Mouse (Mus musculus): ENCODE measurements around the gene Hist1h4f.
"Not testable (repeated sequence)": the region's sequence is repeated elsewhere in the genome, so short reads cannot be mapped to it uniquely, and the experiment has no call there.

Gene Hist1h4f

DNA sequence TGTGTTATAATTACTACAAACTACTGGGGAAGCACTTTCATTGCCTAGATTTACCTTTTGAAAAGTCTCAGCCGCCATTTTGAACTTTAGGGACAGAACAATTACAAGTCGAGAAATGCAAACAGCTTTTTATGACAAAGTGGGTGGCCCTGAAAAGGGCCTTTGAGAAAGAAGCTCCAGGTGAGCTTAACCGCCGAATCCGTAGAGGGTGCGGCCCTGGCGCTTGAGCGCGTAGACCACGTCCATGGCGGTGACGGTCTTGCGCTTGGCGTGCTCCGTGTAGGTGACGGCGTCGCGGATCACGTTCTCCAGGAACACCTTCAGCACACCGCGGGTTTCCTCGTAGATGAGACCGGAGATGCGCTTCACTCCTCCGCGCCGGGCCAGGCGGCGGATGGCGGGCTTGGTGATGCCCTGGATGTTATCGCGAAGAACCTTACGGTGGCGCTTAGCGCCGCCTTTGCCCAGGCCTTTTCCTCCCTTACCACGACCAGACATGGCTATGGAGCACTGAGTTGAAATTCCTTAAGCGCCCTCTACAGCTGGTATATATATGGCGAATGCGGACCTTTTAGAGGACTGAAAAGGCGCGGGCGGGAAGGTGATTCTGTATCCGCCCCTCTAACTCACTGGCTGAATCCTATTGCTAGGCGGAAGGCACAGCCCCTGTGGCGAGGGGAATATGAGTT lies at the start of gene Hist1h4f:
Gene Hist1h4f, minus strand, starts transcription at position 503 of the 689 bp plus-strand sequence.
- peak; percentile 87 for DNase-seq (ENCODE audit: low read depth, low spot score)

DNA sequence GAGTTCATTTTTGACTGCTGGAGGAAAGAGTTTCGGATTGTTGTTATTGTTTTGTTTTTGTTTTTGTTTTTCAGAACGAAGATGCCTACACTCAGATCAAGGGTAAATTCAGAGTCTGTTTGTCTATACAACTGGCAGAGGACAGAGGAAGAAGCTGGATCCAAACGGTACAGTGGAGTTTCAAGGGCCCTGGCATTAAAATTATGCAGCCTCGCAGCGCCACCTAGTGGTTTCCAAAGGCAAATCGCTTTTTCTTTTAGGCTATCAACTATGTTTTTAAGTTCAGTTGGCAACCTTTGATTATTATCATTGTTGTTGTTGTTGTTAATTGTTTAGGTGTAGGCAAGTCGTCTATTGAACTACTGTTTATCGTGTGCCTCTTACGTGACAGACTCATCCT lies 46.5 kb upstream of the Hist1h4f start:
- peak; percentile 90 for DNase-seq (ENCODE audit: low read depth, low spot score)

DNA sequence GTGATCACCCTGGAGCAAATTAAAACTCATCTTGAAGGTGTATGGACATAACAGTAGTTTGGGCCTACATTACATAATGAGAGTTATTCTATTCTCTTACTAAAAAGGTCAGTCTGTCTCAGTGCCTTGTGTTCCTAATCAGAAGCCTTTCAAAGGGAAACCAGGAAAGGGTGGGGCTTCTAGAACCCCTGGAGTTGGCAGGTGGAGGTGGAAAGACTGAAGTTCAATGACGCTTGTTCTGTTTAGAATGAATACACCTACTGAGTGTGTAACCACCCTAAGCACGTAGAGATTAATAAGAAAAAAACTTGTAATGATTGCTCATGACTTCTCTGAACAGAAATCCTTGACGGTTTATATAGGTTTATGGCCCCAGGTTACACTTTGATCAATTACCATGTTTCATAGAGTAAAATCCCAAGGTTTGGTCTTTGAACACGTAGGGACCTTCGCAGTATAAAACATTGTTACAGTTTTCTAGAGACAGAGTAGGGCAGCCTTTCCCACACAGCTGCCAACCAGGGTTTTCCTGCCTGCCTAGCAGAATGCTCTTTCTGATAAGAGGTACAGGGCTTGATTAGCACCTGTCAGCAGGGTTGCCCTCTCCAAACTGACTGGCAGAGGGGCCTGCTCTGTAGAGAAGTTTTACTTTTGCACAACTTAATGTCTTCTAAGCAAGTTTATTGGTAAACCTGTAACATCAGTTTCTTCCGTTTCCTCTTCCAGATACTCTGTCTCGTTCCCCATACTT lies 44.3 kb upstream of the Hist1h4f start:
- no peak for DNase-seq (ENCODE audit: low read depth, low spot score)

DNA sequence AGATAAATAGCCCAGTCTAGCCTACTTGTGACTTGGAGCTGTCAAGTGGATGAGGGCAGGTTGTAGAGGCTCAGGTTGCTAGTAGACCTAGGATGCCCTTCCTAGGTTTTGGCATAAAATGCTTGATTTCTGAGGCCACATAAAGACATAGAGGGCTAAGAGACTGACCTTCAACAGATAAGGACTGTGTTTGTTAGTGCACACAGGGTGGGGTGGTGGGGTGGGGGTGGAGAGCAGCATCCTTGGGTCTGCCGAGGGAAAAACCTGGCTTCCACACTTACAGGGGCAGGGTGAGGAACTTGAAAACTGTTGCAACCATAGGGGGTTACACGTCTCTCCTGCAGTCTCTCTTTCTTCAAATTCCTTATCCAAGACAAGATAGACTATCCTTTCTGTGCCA lies 43.7 kb upstream of the Hist1h4f start:
- no peak for DNase-seq (ENCODE audit: low read depth, low spot score)

DNA sequence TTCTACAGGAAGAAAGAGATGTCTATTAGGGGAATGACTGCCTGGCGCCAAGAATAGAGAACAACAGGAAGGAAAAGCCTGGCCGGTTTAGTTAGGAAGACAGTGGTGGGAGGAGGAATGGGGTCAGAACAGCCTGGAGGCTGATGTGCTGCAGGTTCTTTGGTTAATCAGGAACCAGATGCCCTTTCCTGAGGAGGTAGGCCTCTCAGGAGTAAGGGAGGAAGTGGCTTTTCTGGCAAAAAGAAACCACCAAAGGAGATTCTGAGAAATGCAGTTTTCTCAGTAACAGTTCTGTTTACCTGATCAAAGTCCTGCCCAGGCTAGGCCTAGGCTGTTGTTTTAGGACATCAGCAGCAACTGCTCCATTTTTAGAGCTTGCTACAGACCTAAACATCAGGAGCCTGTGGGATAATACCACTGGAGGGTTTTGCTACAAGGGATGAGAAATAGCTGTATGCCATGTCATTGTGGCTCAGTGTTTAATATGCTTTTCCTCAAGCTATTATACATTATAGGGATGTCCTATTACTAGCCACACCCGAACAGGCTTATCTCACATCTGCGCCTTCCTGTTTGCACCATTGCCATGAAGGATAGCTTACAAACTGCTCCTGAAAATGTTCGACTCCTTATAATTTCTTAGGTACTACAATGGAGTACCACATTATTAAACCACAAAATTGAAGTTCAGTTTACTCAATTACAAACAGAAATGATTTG lies 41.8 kb upstream of the Hist1h4f start:
- no peak for DNase-seq (ENCODE audit: low read depth, low spot score)

DNA sequence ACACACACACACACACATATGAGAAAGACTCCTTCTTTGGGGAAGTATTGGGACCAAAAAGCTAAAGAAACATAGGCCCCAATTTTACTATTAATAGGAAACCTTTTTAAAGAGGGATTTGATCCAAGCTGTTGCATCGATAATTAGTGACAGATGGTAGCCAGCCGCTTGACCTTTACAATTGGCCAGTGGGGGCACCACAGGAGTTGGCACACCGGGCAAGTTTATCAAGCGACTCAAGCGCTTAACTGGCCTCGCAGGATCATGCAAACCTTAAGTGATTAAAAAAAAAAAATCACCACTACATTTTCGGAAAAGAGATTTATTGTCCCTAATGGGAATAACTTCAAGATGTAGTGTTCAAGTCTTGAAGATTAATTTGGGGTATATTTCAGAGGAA lies 41.2 kb upstream of the Hist1h4f start:
- no peak for DNase-seq (ENCODE audit: low read depth, low spot score)

DNA sequence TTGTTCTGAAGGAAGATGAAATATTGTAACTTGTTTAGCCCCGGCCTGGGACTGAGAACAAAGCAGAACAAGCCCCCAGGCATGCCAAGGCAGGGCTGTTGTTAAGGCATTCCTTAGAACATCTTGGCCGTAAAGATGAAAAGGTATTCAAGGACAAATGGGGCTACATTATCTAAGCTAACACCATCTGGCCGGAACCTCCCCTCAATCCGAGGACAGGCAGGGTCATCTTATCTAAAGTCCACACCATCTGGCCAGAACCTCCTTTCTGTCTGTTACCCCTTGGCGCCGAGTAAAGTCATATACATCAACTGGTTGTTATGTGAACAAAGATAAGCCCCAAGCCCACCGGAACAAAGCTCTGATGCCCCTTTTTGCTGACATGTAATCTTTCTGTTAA lies 40.4 kb upstream of the Hist1h4f start:
- not testable (repeated sequence) for DNase-seq (ENCODE audit: low read depth, low spot score)

DNA sequence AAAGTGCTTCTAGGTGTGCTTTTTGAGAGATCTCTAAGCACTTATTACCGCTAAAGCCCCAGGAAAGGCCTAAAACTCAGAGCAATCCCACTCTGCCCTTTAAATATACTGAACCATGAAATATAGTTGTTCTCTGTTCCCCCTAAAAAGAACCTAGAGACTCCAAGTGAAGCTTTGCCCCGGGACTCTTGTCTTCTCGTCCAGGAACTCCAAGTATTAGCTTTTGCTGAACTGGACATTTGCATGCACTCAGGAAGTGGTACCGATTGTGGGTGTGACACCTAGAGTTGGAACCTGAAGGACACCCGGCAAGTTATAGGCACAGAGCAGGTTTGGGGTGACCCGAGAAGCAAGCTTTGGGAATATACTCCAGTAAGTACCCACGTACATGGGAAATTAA lies 39.8 kb upstream of the Hist1h4f start:
- no peak for DNase-seq (ENCODE audit: low read depth, low spot score)

DNA sequence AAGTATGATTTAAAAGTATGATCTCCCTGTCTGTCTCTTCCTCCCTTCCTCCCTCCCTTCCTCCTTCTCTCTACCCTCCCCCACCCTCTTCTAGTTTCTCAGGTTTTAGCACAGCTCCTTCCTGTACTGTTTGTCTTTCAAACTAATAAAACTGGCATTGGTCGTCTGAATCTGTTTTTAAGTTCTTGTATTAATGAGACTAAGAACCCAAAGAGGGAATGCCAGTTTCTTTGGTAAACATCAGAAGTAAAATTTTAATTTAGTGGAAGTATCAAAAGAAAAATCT lies 35.4 kb upstream of the Hist1h4f start:
- DNase-seq (ENCODE audit: low read depth, low spot score) = no peak

DNA sequence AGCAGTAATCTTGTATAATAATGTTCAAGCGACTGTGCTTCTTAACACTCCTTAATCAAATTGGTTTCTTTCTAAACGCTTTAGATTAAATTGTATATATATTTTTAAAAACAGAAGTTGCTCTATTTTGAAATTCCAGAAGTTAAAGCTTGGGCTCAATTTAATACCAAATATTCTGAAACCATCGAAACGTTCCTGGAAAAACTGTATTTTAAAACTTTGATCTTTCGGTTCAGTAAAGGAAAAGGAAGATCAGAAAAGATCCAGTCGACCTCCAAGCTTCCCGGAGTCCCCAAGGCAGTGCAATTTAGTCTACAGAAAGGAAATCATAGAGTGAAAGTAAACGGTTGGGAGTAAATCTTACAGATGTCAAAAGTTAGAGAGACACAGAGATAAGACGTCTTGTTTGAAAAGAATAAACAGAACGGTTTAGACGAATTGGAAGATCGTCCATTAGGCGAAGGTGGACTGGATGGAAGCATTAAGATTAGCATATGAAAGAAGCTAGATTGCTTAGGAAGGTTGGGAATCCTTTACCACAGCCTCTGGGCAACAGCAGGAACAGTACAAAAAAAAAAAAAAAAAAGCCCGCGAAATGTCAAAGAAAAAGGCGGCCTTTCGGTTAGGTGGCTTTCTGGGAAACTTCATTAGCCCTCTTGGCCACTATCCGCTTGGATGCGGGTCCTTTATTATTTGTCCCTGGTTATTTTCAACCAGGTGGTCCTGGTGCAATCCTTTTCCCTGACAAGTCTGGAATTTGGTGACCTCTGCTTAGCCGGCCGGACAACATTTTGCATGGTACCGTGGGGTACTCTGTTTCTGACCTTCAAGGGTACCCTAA lies 34.9 kb upstream of the Hist1h4f start:
- no peak for DNase-seq (ENCODE audit: low read depth, low spot score)

DNA sequence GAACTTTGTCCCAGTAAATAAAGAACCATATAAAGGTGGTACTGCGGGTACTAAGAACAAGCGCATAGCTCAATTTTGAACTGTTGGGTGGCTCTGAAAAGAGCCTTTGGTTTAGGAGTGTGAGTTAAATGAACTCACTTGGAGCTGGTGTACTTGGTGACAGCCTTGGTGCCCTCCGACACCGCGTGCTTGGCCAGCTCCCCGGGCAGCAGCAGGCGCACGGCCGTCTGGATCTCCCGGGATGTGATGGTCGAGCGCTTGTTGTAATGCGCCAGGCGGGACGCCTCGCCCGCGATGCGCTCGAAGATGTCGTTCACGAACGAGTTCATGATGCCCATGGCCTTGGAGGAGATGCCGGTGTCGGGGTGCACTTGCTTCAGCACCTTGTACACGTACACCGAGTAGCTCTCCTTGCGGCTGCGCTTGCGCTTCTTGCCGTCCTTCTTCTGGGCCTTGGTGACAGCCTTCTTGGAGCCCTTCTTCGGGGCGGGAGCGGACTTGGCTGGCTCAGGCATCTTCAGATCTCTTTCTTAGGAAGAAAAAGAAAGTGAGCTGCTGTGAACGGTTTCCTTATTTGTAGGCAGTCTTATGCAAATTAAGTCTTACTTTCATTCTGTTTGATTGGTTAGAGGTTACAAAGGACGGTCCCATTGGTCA lies 34.1 kb upstream of the Hist1h4f start:
- peak; percentile 88 for DNase-seq (ENCODE audit: low read depth, low spot score)

DNA sequence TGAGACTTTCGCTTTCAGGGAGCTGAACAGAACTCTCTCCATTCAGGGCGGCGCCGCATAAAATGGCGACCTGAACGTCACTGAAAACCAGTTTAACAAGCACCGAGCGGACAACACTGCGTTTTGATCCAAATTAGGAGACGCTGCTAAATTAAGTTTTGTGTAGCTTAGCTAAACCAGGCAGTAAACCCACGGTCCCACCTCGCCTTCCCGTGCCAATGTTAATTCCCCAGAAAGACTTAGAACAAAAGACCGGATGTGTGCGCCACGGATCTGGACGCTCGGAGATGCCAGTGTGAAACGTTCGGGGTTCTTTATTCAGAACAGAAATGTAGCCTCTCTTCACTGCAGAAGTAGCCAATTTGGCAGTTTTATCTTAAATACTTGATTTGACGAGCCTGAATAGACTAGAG lies 33.6 kb upstream of the Hist1h4f start:
- DNase-seq (ENCODE audit: low read depth, low spot score) = peak; percentile 84

DNA sequence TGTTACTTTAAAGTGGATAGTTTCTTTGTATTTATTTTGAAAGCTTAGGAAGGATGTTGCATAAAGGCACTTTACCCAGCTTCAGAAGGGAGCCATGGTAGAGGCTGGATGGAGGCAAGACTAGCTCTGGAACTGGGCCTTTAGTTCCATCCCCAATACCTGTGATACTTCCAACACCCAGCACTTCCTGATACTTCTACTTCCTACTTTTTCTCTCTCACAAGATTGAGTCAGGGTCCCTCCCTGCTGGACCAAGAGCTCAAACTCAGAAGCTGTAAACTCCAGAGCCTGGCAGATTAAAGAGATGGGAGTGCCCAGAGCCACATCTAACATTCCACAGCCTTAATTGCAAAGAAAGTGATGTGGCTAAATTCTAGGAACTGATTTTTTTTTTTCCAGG lies 32.9 kb upstream of the Hist1h4f start:
- no peak for DNase-seq (ENCODE audit: low read depth, low spot score)

DNA sequence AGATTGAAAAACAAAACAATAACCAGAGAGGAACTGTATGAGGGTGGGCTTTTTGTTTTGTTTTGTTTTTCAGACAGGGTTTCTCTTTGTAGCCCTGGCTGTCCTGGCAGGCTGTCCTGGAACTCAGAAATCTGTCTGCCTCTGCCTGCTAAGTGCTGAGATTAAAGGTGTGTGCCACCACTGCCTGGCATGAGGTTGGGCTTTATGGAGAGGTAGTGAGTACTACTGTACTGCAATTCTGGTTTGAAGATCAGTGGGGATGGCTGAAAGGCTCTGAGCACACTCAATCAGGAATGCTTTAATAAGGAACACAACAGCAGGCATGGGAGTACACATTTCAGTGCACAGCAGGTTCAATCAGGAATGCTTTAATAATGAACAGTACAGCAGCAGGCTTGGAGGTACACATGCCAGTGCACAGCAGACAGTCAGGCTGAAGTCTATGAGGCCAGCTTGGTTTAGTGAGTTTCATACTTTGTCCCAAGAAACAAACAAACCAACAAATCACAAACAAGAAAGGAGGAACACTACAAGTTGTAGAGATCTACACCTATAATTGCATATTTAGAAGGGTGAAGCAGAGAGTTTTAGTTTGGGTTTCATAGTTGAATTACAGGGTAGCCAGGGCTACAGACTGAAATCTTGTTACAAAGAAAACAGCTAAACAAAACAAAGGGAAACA lies 32.1 kb upstream of the Hist1h4f start:
- DNase-seq (ENCODE audit: low read depth, low spot score) = no peak

DNA sequence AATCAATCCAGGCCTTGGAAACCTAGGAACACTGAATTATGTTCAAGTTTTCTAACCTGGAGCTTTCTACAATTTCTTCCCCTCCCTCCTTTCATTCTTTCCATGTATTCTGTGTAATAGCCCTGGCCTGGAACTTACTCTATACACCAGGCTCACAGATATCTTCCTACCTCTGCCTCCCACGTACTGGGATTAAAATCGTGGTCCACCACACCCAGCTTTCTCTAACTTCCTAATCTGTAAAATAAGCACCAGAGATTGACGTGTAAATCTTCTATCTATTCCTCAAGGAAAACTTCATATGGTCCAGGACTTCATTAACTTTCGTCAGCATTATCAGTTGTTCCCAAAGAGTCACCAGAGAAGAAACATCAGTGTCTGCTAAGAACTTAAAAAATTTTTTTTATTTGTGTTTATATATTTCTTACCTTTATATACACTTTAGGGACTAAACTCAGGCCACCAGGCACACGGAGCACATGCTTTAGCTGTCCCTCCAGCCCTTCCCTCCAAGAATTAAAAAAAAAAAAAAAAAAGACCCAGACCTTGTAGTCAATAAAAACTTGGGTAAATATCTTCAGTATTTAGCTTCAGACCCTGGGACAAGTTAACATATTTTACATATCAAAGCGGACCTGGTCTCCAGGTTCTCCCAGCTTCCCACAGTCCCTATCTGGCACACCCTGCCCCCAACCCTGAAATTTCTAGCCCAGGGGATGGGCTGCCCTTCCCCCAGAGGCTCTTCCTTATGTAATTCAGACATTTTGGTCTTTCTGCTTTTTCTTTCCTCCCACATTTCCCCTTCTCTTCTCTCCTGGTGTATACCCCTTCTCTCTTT lies 31.0 kb upstream of the Hist1h4f start:
- DNase-seq (ENCODE audit: low read depth, low spot score) = no peak

DNA sequence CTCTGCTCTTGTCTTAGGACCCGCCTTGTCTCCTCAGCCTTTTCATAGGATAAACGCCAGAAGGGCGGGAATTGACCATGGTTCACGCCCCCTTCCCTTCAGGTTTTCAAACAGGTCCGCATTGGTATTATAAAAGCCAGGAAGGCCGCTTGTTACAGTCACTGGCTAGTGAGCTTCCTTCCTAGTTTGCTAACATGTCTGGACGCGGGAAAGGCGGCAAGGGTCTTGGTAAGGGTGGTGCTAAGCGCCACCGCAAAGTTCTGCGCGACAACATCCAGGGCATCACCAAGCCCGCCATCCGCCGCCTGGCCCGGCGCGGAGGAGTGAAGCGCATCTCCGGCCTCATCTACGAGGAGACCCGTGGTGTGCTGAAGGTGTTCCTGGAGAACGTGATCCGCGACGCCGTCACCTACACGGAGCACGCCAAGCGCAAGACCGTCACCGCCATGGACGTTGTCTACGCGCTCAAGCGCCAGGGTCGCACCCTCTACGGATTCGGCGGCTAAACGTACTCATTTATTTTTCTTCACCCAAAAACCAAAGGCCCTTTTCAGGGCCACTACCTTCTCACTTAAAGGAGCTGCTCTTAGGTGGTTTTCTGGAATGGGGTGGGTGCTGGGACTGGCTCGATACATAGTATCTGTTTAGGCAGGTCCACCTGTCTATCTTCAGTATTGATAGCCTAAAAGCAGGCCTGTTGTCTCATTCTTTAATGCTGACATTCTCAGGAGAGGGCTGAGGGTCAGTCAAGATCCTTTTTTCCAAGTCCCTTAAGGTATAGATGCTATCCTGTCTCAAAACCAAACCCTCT lies 30.2 kb upstream of the Hist1h4f start, which contains the start of gene Hist1h4d:
Gene Hist1h4d, plus strand, starts transcription at position 191 of the 811 bp plus-strand sequence.
- DNase-seq (ENCODE audit: low read depth, low spot score) = peak; percentile 93

DNA sequence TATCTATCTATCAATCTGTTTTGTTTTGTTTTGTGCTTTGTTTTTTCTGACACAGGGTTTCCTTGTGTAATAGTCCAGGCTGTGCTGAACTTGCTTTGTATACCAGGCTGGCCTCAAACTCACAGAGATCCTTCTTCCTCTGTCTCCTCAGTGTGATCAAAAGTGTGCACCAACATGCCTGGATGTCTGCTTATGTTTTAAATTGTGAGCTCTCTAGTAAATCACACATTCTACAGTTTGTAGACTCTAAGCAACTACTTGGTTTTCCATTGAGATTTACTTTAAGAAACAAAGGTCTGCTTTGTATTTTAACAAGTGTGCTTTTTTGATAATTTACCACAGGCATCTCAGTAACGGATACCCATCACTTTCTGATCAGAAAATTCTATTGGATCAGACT lies 26.4 kb upstream of the Hist1h4f start:
- no peak for DNase-seq (ENCODE audit: low read depth, low spot score)

DNA sequence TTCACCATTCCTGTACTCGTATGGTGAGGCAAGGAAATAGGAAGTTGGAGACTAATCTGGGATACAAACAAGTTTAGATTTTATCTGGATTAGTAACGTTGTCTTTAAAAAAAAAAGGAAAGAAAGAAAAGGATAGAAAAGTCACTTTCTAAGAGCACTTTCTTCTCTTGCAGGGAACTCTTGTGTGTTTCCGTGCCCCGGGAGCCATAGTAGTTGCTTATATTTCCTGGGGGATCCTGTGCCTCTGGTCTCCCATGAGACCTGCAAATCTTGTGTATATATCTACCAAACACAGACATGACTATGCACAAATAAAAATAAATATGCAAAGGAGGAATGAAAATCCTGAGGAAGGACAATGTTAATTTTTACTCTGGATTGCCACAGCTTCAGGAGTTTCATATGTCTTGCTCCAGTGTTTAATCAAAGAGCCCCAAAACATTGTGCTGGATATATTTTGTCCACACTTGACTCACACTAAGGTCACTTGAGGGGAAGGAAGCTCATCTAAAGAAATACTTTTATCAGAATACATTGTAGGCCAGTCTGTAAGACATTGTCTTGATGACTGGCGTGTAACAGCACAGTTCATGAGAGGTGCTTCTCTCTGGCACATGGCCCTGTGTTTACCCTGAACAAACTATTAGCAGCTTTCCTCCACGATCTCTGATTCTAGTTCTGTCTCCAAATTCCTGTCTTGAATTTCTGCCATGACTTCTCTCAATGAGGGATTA lies 25.6 kb upstream of the Hist1h4f start:
- no peak for DNase-seq (ENCODE audit: low read depth, low spot score)
